Mouse (Mus musculus) lung, adult 2 months (tissue): ENCODE measurements around the gene Spock2.

Source experiments
- CTCF ChIP-seq: fragments of 200-500 bp; IDR thresholded peaks from 2 replicates; pipeline ENCODE4 v1.5.1; 2011; ENCODE audit warnings: mild to moderate bottlenecking, low read length, control low read depth; ENCODE audit not compliant: insufficient read depth
- POLR2A ChIP-seq: fragments of 200-500 bp; IDR thresholded peaks from 2 replicates; pipeline ENCODE4 v1.6.1; 2011; ENCODE audit warnings: low read depth, mild to moderate bottlenecking, control low read depth, low read length, borderline replicate concordance; ENCODE audit errors: extremely low read depth

DNA sequence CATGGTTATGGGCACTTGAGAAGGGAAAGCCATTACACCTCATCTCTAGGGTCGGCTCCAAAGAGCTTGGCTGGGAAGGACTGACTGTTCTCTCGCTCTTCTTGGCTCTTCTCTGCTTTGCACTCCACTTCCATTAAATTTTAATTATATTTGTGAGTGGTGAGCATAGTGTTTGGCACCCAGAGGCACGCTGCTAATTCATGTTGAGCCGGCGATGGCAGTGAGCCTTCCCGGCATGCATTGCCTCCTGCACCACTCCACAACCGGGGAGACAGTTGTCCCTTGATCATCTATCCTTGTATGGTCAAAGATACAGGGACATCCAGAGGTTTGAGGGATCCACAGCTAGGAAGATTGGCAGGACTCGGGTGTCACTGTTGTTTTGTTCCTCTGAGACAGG lies 4.0 kb downstream of the Spock2 start:
- TF ChIP-seq CTCF = no peak
- TF ChIP-seq POLR2A = no peak
